Mouse (Mus musculus) ES-Bruce4 (cell line): ENCODE measurements around the gene Rnase12.

Experiments
- CTCF ChIP-seq: IDR thresholded peaks from one replicate; pipeline ENCODE4 v1.8.1; 2011; ENCODE audit warnings: low read depth, low read length
- EP300 ChIP-seq: IDR thresholded peaks from 2 replicates; pipeline ENCODE4 v1.6.1; 2011; ENCODE audit warnings: low read depth, low read length; ENCODE audit not compliant: insufficient read depth
- POLR2A ChIP-seq: IDR thresholded peaks from one replicate; pipeline ENCODE4 v1.8.1; 2011; ENCODE audit warnings: low read length; ENCODE audit not compliant: insufficient read depth

DNA sequence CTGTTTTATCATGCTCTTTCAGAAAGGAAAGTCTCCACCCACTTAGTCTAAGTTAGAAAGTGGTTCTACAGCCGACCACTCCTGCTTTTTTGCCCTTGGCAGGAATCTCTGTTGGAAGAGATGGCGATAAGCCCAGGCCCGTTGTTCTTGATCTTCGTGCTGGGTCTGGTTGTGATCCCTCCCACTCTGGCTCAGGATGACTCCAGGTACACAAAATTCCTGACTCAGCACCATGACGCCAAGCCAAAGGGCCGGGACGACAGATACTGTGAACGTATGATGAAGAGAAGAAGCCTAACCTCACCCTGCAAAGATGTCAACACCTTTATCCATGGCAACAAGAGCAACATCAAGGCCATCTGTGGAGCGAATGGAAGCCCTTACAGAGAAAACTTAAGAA is 43.8 kb upstream of the Rnase12 start:
- TF ChIP-seq EP300: no peak
- no peak for TF ChIP-seq POLR2A
- no peak for TF ChIP-seq CTCF
